Mouse (Mus musculus) thymus, postnatal 36 days (tissue): Measurements from ENCODE around the gene Clec2d.
"Not testable (repeated sequence)": the region's sequence is repeated elsewhere in the genome, so short reads cannot be mapped to it uniquely, and the experiment has no call there.

Experiments
- DNase-seq, 2 experiments: peaks; one replicate each; pipeline ENCODE4 v3.0.0; 2022; ENCODE audit warnings: mixed read lengths in 2 of 2

Clec2d gene

GRCm38 (mm10) chr6:129180403-129181169 is at the start of gene Clec2d:
Gene Clec2d (plus strand): TSS chr6:129180615.
- peak; percentile 76 to 81 for DNase-seq

GRCm38 (mm10) chr6:129132604-129133341 is 47.6 kb upstream of the Clec2d start:
- no peak for DNase-seq

DNA sequence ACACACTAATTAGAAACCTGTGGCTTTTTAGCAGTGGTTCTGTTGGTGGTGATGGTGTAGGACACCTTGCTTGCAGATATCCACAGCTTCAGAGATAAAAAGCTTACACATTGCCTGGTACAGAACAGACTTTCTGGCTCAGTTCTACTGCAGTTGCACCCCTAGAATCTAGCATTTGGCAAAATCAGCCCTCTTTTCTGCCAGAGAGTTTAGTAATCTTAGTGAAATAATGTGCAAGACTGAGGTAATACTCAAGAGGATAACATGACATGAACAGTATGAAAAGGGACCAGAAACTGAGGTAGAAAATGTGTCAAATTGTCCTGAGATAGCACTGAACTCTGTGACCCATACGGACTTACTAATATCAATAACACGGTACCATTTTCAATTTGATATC is 33.6 kb upstream of the Clec2d start:
- no peak for DNase-seq

DNA sequence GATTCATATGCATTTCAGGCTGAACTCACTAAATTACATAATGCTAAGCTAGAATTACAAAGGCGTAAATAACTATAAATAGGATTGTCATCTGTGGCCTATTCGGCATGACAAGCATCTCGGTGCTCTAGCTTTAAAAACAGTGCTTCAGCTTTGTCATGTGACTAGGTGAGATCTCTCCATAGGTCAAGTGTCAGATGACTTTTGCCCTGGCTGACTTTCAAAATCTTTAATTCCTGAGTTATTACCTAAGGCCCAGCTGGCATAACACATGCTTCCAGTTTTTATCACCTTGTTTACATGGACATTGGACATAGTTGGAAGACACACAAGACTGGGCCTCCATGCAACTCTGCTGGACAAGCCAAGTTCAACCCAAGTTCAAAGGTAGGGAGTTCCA is 20.3 kb upstream of the Clec2d start:
- DNase-seq: no peak

DNA sequence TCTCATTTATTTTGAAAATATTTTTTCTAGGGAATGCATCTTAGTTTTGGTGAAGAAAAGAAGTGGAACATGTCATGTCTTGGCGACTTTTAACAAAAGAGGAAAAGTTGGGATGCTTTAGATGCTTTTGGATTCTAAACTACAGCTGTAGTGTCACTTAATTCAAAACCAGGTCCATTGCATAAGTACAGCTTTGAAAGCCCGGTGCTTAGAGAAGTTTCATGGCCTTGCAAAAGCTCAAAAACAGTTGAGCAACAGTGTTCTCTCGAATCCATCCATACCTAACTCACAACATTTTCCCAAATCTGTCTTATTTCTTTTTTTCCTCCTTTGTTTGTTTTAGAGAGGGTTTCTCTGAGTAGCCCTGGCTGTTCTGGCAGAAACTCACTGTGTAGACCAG is 19.3 kb upstream of the Clec2d start:
- no peak for DNase-seq

DNA sequence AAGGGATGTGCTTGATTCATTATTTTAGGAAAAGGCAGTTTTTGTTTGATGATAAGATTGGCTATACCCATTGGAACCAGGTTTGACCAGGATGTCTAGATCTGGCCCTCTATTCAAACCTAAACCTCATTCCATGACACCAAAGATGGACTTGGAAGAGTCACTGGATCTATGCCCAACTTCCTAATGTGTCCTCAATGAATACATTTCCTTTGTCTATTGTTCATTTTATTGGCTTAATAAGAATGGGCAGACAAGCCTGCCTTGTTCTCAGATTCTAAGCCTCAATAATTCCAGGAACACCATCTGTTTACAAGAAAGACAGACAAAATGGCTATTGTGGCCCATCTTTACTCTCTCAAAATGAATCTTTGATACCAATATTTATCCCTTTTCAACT is 18.5 kb upstream of the Clec2d start:
- DNase-seq: no peak

GRCm38 (mm10) chr6:129162587-129163159 is 17.7 kb upstream of the Clec2d start:
- DNase-seq: no peak

- DNase-seq: no peak
Measured at GRCm38 (mm10) chr6:129163606-129164005, 16.8 kb upstream of the Clec2d start.

DNA sequence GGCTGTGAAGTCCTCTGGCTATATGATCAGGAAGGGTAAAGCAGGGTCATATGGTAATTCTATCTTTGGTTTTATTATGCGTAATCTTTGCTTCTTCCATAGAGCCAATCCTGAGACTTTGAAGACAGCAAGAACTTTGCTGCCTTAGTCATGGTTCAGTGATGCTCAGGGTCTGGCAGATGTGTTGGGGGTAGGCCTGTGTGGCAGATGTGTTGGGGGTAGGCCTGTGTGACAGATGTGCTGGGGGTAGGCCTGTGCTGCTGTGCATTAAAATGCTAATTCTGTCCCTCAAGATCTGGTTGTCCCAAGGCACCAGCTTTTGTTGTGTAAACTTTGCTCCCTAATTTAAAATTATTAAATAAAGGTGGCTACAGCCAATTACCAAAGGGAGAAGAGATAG is 9.5 kb upstream of the Clec2d start:
- DNase-seq: no peak

- no peak for DNase-seq
Measured at GRCm38 (mm10) chr6:129171675-129172074, 8.7 kb upstream of the Clec2d start.

DNA sequence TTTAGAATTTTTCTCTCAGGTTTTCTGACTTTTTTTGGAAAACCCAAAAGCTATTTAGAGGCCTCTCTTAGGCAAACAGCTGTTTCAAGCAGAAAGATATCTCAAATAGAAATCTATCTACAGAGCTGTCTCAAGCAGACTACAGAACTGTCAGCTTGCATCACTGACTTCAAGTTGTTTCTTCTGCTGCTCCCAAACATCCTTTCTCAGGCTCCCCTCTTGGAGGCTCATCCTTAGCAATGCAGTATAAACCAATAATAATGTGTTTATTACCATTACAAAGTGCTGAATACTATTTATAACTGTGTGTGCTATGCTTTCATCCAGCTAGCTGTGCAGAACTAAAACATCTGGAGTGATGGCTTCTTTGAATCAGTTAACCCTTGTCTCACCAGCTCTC is 5.6 kb upstream of the Clec2d start:
- DNase-seq: no peak

DNA sequence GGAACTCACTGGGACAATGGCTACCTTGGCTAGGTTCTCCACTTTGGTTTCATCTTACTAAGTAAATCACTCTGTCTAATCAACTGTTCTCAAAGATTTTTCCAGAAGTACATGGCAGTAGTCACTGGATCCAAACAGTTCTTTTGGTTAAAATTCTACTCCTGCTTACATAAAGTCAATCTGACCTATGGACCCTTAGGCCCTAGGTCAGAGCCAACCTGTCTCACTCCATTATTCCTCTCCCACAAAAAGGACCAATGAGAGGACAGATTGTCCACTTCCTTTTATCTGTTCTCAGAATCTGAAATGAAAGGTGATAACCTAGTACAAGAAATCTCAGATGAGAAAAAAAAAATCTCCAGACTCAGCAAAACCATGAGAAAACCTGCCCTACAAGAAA is 4.8 kb upstream of the Clec2d start:
- no peak for DNase-seq

DNA sequence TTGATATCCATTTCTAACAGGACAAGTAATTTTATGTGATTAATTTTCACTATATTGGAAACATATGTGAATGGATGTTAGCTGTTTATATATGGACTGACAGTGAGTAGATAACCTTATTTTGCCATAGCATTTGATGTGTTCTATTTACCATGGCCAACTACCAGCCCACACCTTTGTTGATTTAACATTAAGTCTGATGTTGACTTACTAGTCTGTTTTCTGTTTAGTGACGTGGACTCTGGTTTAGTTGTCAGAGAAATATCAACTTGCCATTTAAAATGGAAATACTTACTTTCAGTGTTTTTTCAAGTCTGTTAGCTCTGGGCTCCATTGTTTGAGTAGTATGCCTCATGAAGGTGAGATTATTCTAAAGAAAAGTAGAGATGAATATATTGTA is 3.8 kb upstream of the Clec2d start:
- no peak for DNase-seq

DNA sequence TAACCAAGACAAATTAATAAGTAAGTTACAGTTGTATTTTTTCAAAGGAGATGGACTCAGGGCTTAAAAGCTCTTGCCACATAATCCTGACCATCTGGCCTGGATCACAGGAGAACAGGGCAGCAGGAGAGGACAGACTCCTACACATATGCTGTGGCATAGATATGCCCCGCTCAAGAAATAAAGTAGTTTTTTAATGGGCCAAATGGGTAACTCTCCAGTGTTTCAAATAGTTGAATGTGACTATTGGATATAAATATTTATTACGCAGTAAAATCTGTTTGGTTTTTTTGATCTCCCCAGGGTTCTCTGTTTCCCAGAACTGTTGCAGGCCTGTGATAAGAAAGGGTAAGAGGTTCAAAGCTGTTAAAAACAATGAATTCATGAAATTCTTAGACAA is 1.1 kb upstream of the Clec2d start:
- DNase-seq: no peak

GRCm38 (mm10) chr6:129179831-129180230 is 584 bp upstream of the Clec2d start:
- DNase-seq: not testable (repeated sequence)

- DNase-seq: no peak
Measured at GRCm38 (mm10) chr6:129181249-129181648, 834 bp downstream of the Clec2d start.

GRCm38 (mm10) chr6:129181683-129182082 is 1.3 kb downstream of the Clec2d start:
- DNase-seq: peak; percentile 40 to 56

GRCm38 (mm10) chr6:129182518-129182917 is 2.1 kb downstream of the Clec2d start:
- DNase-seq: no peak

DNA sequence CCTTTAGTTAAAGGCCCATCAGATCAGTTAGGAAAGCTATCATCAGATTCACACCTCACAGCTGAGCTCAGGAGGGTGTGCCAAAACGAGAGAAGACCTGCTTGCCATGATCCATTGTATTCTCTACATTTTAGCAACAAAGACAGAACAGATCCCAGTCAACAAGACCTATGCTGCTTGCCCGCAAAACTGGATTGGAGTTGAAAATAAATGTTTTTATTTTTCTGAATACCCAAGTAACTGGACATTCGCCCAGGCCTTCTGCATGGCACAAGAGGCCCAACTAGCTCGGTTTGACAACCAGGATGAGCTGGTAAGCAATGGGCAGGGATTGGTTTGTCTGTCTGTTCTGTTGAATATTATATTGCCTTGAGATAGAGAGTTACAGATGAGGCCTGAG is 3.6 kb downstream of the Clec2d start:
- not testable (repeated sequence) for DNase-seq

DNA sequence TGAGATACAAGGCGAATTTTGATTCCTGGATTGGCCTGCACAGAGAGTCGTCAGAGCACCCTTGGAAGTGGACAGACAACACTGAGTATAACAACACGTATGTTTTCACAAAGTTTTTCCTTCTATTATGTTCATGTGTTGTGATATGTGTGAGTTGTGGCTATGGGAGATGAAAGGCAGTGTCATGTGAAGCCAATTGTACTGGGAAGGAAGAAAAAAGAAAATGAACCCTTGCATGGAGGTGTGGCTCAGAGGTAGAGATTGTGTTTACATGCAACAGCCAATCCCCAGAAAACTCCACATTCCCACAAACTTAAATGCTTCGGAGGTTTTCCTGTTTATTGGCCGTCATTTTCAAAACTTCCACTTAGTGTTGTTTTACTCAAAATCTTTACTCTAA is 4.4 kb downstream of the Clec2d start:
- no peak for DNase-seq

DNA sequence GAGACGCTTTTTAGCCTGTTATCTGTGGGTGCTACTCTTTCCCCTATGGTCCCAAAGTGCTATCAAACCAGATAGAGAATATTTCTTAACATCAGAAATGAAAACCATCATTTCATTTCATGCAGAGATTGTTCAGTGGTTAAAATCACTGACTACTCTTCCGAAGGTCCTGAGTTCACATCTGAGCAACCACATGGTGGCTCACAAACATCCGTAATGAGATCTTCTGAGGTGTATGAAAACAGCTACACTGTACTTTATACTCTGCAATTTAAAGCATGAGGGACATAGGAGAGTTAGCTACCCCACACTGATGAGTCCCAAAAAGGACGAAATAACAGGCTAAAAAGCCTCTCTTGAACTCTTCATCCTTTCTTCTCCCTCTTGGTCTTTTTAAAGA is 5.6 kb downstream of the Clec2d start:
- no peak for DNase-seq

DNA sequence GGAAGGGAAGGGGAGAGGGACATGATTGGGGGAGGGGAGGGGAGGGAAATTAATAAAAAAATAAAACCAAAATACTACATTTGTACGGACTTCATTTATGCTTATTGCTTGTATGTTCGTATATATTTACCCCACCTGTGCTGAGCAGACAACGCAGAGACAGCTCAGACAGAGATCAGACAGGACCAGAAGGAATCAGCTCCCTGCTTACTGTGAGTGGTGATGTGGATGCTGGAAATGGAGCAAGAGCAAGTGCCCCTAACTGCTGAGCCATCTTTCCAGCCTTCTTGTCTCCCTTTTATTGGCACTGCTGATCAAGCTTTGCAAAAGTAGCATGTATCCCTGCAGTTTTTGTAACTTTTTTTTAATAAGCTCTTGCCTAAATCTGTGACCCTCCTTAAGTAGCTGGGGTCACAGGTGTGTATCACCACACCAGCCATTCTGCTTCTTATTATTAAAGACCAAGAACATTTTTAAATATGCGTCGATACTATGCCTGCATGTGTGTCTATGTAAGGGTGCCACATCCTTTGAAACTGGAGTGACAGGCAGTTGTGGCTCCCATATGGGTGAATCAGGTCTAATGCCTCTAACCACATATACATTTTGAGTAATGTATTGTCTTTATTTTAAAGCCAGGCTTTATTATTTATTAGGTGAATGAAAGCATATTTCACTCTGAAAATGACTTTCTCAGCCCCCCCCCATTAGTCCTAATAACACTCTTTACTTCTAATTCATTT is 6.2 kb downstream of the Clec2d start:
- no peak for DNase-seq

GRCm38 (mm10) chr6:129187200-129187651 is 6.8 kb downstream of the Clec2d start:
- DNase-seq: no peak
